Mouse (Mus musculus) G1E-ER4 (cell line): ENCODE measurements around the gene Tenm4. TPM values are rescaled to one million over a fixed set of nuclear protein-coding genes. Genes with fewer than 3 reads are reported as not detected.

Experiments
- GATA1 ChIP-seq: IDR thresholded peaks from one replicate; pipeline ENCODE4 v1.8.0; 2012; ENCODE audit warnings: low read length, inconsistent platforms
- polyA plus RNA-seq: library from polyadenylated mRNA; stranded (reverse); fragments of >175 nt; gene quantifications from 2 replicates; pipeline ENCODE4 v1.2.3, GENCODE M21; 2012

Tenm4 gene
- polyA plus RNA-seq, 1 experiment: not detected

GRCm38 (mm10) chr7:96531954-96532737, 361.1 kb downstream of the Tenm4 start:
- no peak for TF ChIP-seq GATA1

DNA sequence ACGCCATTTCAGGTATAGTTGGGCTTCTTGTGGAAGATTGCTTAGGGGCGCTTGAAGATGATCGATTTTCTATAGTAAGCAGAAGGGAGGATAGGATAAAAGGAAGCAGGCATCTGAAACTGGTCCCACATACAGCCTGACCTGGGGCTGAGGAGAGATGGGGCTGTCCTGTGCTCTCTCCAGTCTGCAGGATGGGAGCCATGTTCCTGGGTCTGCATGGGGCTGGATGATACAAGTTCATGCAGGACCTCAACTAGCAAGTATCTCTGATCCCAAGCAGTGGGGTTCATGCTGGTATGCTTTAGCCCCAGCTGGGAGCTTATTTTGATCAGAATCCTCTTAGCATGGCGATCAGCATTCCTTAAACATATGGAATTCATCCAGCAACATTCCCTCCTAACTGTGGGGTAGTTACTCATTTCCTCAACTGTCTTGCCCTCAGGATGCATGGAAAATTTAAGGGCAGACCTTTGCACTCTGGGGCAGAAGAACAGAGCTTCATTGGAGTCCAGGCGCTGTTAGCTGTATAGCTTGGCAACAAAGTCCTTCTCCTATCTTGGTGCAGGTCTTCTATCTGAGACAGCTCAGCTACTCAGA, 361.9 kb downstream of the Tenm4 start:
- no peak for TF ChIP-seq GATA1

GRCm38 (mm10) chr7:96536313-96536880, 365.4 kb downstream of the Tenm4 start:
- no peak for TF ChIP-seq GATA1

GRCm38 (mm10) chr7:96539248-96540034, 368.4 kb downstream of the Tenm4 start:
- TF ChIP-seq GATA1: no peak

GRCm38 (mm10) chr7:96540458-96541096, 369.5 kb downstream of the Tenm4 start:
- no peak for TF ChIP-seq GATA1

DNA sequence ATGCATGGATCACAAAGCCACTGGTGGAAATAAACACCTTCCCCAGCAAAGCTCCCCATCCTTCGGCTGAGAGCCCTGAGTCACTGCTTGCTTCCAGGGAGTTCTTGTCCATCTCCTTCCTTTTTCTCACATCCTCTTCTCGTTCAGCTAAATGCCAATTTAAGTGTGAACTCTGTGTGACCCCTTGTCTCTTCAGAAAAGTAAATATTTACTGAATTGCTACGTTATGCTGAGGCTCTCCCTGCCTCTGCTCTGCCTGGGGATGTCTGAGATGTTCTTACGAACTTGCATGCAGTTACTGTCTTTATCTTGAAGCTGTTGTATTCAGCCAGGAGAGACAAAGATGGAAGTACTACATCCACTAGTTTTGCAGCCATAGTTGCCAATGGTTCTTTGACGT, 374.9 kb downstream of the Tenm4 start:
- TF ChIP-seq GATA1: no peak

- no peak for TF ChIP-seq GATA1
Observed at GRCm38 (mm10) chr7:96551809-96552208, 380.8 kb downstream of the Tenm4 start.

- no peak for TF ChIP-seq GATA1
Observed at GRCm38 (mm10) chr7:96552292-96552860, 381.3 kb downstream of the Tenm4 start.

DNA sequence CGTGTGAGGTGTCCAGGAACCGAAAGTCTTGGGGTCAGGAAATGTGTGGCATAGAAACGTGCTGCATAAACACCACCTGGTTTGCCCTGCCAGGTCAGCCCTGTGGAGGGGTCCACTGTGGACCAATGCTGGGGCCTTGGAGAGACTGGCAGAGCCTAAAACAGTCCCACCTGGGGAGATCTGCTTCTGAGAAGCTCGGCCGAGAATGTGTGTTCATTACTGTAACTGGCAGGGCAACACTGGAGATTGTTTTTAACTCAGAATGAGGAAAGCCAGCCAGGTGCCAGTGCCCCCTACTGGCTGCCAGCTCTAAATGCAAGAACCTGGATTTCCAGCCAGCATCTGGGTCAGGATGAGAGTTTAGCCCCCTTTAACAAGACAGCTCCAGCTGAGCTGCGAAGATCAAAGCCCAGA, 383.2 kb downstream of the Tenm4 start:
- TF ChIP-seq GATA1: no peak

- no peak for TF ChIP-seq GATA1
Observed at GRCm38 (mm10) chr7:96555294-96555693, 384.2 kb downstream of the Tenm4 start.

- TF ChIP-seq GATA1: no peak
Observed at GRCm38 (mm10) chr7:96556756-96557155, 385.7 kb downstream of the Tenm4 start.

- TF ChIP-seq GATA1: no peak
Observed at GRCm38 (mm10) chr7:96562890-96563289, 391.8 kb downstream of the Tenm4 start.

- TF ChIP-seq GATA1: no peak
Observed at GRCm38 (mm10) chr7:96563329-96564065, 392.5 kb downstream of the Tenm4 start.

- TF ChIP-seq GATA1: no peak
Observed at GRCm38 (mm10) chr7:96565806-96566205, 394.8 kb downstream of the Tenm4 start.
